Mouse (Mus musculus): ENCODE data around the gene Cmpk1. TPM values are rescaled to one million over a fixed set of nuclear protein-coding genes. Genes with fewer than 3 reads are reported as not detected.
A peak's percentile ranks its signal among the peaks of the same experiment; 100 is the strongest.

The Cmpk1 gene
- total RNA-seq, 4 experiments from 2014 or later = 30.7 to 34.2 (median 33.0) TPM

DNA sequence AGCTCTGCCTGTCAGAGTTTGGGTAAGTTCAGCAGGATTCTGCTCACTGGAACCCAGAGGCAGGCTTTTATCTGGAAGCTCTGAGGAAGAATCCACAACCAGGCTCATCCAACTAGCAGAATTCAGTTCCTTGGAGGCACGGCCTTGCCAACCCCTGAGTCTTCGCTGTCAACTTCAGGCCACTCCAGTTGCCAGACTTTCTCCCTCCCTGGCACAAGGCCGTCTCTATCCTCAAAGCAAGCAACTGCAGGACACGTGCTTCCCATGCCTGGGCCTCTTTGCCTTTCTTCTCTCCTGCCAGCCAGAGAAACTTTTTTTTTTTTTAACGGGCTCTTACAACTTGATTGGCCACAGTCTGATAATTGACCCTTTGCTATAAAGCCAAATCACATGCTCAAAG, 42.0 kb downstream of the Cmpk1 start:
- no peak for DNase-seq (ENCODE audit: low spot score)

DNA sequence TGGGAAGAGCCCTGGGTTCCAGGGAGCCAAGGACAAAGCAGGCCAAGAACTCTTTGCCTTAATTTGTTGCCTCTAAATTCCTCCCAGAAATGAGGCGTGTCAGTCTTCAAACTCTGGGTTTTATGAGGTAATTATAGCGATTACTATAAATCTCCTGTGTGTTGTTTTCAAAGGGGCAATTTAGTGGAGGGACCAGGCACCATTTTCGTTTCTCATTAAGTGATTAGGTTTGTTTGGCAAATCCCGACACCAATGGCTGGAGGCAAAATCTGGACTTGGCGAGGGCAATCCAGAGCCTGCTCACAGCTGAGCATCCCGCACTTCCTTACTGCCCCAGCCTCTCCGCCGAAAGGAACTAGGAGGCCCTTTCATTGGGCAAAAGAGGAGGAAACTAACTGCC, 44.5 kb downstream of the Cmpk1 start:
- no peak for DNase-seq (ENCODE audit: low spot score)

DNA sequence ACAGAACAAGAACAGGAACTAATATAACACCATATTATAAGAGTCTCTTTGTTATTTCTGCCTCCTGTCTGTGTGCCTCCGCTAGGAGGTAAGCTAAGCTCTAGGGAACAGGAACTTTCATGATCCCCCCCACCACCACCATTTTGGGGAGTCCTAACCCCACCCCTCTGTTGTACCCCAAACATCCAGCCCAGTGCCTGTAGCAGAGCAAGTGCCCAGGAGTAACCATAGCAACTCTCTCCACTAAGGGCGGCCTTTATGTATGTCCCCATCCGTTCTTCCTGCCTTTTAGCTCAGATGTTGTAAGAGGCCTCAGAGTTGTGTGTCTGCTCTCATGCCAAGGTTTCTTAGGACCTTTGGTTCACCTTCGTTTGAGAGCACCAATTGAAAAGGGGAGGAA, 44.9 kb downstream of the Cmpk1 start:
- DNase-seq (ENCODE audit: low spot score) = no peak

DNA sequence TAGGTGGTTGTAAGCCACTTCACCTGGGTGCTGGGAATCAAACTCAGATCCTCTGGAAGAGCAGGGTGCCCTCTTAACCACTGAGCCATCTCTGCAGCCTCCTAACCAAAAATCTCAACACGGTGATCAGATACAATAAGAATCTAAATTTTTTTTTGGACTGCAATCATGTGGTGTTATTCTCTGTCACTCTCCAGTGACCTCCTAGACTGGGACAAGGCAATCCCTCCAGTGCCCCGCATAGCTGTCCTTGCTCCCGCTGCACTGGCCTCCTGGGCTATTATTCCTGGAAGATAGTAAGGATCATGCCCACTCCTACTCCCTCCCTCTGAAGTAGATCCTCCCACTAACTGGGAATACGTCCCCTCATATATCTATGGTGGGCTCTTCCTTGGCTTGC, 45.7 kb downstream of the Cmpk1 start:
- no peak for DNase-seq (ENCODE audit: low spot score)

DNA sequence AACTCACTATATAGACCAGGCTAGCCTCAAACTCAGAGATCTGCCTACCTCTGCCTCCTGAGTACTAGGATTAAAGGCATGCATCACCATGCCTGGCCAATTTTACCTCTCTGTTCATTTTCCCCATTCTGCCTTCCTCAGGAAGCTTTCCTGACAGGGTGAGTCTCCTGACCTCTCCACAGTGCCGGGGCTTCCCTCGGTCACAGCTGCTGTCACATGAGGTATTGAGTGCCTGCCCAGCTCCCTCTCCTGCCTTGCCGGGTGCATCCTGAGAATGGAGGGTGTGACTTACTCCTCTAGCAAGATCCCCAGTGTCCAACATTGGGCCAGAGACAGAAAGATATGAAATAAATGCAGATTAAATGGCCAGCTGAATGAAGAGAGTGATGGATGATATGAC, 48.8 kb downstream of the Cmpk1 start:
- no peak for DNase-seq (ENCODE audit: low spot score)

DNA sequence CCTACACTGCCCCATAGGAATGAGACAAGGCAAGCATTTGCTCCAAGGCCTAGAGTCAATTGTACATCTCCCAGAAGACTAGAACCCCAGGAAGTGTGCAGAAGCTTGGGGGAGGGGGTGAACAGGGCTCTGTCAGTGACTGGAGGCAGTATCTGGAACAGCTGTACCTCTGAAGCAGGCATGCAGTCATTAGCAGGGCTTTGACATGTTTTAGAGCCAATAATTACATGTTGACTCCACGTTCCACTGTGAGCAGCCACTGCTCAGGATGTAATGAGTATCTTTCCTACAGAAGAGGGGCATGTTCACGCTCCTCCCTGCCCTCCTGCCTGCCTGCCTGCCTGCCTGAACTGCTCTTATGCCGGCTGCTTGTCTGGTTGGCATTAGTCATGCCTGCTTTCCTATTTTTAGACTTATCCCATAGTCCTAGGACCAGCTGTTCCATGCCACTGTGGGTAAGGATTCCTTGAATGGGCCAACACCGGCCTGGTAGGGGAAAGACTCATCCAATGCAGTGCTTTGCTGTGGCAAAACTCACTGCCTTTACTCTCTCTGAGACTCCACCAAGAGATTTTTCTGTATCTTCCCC, 49.5 kb downstream of the Cmpk1 start:
- peak; percentile 54 for DNase-seq (ENCODE audit: low spot score)

DNA sequence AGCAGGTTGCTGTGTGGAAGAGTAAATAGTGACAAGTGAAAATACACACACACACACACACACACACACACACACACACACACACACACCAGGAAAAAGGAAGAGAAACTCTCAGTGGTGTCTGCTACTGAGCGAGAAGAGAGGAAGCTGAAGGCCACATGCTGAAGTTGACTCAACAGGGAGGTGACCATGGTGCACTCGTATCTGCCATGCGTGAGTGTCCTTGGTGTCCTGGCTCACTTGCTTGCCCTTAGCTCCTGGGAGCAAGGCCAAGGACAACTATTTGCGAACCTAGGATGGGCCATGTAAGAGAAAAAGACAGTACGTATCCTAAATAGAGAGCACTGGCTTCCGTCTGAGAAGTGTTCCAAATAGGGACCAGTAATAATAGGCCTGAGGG, 52.9 kb downstream of the Cmpk1 start:
- peak; percentile 34 for DNase-seq (ENCODE audit: low spot score)

DNA sequence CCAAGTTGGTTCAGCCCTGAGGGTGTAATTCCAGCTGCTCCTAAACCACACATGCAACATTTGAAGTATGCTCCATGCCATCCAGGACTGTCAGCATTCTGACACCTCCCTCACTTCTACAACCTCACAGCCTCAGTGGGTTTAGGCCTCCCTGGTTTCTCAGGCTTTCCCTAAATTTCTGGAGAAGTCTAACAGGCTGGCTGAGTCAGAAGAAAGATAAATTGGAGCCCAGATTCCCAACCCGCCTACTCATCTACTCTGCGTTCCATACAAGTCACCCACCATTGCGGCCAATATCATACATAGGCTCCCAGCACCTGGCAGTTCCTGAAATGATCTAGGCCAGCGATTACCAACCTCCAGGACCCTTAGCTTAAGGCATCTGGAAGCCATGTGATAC, 54.3 kb downstream of the Cmpk1 start:
- no peak for DNase-seq (ENCODE audit: low spot score)

DNA sequence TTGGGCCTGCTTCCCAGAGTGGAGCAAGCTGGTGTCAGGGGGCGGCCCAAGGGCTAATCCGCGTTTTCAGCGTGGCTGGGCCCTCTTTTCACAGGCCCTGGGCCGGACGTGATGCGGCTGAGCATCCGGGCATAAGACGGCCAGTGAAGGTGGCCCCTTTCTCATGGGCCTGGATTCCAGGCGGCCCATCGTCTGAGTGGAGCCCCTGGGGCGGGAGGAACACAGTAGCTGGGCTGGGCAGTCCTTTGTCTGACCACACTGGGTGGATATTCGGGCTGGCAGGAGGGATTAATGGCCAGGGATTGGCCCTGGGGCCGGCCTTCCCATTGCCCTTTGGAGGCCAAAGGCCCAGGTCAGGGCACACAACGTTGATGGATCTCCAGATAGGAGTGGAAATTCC, 57.9 kb downstream of the Cmpk1 start:
- DNase-seq (ENCODE audit: low spot score) = no peak

DNA sequence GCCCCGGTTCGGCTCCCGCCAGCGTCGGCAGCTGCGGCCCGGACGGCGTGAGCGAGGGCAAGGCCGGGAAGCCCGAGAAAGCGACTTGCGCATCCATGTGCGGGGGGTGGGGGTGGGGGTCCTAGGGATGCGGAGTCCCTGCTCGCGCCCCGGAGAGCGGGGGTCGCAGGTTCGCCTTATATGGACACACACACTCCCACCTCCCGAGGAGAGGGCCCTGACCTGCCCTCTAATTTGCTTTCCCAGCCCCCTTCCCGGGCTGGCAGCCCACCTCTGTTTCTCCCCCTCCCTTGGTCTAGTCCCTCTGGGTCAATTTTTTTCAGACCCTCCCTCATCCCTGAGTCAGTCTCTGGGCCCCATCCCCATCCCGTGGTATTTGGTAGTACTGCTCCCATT, 61.1 kb downstream of the Cmpk1 start, which contains the start of gene Foxe3:
Gene Foxe3 (minus strand): TSS at position 97 of the 396 bp plus-strand sequence.
- no peak for DNase-seq (ENCODE audit: low spot score)

DNA sequence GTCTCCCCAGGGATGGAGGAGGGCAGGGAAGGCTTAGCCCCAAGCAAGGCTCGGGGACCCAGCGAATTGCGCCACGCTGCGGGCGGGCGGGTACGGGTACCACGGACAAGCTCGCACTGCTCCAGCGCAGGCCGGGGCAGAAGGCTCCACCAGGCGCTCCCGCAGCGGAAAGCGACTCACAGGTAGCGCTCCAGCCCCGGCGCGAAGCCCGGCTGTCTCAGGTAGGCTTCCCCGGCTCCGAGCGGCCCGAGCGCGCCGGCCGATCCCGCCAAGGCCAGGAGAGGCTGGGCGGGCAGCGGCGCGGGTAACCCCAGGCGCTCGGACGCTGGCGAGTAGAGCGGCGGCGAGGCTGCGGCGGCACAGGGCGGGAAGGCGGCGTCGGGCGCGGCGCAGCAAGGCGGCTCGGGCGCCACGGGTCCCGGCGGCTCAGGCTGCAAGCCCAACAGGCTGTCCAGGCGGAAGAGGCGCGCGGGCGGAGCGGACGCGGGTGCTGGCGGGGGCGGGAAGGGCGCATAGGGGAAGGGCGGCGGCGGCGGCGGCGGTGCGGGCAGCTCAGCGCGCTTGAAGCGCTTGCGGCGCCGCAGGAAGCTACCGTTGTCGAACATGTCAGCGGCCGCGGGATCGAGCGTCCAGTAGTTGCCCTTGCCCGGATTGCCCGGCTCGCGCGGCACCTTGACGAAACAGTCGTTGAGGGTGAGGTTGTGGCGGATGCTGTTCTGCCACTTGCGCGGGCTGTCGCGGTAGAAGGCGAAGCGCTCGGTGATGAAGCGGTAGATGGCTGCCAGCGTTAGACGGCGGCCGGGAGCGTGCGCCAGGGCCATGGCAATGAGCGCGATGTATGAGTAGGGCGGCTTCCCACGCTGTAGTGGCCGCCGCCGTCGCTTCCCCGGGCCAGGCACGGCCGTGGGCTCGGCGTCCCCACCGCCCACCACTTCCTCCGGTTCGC, 61.8 kb downstream of the Cmpk1 start:
- DNase-seq (ENCODE audit: low spot score) = no peak

DNA sequence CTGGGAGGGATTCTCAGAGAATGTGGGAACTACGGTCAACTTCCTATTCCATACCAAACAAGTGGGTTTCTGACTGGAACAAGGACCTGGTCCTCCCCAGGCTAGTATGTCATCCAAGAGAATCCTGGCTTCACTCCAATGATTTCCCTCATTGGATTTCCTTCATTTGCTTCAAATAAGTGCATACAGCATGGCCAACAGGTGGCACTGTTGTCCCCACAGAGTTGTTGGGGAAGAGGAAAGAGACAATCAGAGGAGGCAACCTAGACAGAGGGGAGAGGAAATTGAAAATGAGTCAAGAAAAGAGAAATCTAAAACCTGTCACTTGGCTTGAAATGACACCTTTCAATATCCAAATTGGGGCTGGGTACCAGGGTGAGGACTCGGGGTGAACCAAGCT, 70.0 kb downstream of the Cmpk1 start:
- DNase-seq (ENCODE audit: low spot score) = peak; percentile 49

DNA sequence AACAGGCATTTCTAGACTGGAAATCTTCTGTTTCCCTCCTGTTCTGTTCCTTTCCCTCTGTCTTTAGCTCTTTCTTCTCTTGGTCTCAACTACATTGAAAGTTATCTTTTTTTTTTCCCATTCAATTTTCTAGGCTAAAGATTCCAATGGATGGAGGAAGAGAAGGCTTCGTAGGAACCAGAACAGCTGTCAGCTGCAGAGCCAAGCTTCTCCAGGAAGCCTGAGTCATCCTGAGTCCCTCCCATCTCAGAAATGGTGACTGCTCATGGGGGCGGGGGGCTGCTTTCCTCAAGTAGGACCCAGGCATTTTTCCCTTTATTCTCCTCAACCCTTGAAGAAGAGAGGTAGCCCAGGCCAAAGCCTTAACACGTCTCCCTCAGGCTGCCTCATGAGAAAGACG, 71.0 kb downstream of the Cmpk1 start:
- DNase-seq (ENCODE audit: low spot score) = no peak

DNA sequence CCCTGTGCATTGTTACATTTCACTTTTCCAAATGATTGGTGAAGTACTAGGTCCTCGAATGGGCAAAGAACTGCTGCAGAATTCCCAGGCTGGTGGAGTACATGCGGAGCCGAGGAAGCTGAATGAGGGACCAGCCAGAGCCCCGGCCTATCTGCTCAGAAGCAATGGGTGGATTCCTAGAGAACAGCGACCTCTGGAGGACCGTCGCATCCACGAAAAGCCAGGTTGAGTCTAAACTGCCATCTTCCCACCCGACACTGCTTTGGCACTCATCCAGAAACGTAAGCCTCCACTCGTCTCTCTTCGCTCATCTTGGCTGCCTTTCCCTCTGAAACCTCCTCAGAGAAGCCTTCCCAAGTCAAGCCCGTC, 73.5 kb downstream of the Cmpk1 start:
- peak; percentile 35 for DNase-seq (ENCODE audit: low spot score)

DNA sequence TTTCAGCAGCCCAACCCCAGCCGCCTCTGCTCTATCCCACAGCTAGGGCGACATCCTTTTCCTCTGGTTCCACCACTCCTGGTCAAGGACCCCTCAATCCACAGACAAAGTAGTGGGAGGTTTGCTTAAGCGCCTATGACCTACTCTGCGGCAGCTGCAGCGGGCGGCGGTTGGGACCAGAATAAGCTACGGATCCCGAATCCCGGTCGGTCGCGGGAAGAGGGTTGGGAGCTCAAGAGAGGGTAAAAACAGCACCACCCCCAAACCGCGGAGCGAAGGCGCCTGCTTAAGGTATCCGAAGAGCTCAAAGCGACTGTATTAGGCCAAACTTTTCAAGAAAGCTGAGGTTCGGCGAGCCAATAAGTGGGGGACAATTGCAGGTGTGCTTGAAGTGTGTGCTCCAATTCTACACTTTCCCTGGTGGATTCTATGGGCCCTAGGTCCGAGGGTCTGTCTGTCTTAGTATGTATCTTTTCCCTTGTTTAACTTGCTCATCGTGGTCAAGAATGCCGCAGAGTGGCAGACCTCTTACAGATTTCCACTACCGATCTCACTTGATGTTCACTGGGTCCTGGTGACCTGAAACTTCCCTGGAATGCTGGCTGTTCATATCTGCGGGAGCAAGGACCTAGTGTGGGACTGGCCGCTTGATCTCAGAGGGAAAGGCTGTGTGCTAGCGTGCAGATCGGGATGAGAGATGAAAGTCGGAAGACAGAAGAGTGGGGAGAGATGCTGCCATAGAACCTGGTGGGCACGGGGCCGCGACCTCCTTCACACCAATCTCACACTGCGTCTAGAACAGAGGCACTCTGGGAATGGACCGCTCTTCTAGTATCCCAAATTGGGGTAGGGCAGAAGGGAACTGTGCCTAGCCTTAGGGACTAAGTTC, 74.1 kb downstream of the Cmpk1 start:
- DNase-seq (ENCODE audit: low spot score) = no peak

DNA sequence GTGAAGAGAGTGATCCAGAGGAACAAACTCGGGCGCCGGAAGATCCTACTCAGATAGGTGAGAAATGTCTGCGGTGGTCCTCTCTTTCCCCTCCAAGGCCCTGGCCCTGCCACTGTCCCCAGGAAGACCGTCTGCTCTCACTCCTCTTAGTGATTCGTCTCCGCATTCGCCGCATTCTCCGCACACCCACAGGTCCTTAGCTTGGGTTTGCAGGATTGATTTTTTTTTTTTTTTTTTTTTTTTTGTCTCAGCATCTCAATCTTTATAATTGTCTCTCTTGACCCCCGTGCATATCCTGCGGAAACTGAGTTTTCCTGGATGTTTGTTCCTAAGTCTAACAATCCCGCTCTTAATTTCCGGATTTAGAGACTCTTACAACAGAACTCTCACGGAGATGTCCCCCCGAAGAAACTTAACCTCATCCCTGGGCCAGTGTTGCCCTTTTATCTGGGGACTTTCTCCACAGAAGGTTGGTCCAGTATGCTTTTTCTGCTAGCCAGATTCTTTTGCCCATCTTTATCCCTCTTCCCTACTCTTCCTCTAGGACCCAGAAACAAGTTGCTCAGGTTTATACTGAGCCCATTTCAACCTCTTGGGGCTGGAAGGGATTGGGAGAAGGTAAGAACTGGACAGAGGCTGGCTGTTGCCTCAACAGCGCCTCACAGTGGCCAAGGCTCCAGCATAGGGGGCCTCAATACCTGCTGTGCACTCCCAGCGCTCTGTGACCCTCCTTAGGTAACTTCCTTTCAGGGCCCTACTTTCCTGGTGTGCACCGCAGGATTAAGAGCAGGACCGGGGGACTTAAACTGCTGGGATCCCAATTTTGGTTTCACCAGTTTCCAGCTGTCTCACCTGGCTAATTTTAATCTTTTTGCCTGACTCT, 77.2 kb downstream of the Cmpk1 start:
- DNase-seq (ENCODE audit: low spot score) = no peak

Other genes with a start within 250 kb of the Cmpk1 start
- gene Gm12830, start 165.5 kb downstream of the Cmpk1 start, total RNA-seq (2022) = not detected
- under 1 TPM; 0.16 to 0.38 (median 0.22) TPM for gene Foxd2, start 78.4 kb downstream of the Cmpk1 start, total RNA-seq (2022)
- not detected for gene Foxe3, start 61.2 kb downstream of the Cmpk1 start, total RNA-seq (2022)
- gene Stil, start 12.9 kb upstream of the Cmpk1 start, total RNA-seq (2022) = under 1 TPM in 1 of 4 experiments, not detected in 3; 0.26 TPM
- 1 to 10 TPM; 2.5 to 3.6 (median 2.9) TPM for gene Tal1, start 69.2 kb upstream of the Cmpk1 start, total RNA-seq (2022)
- gene Pdzk1ip1, start 101.5 kb upstream of the Cmpk1 start, total RNA-seq (2022) = under 1 TPM in 2 of 4 experiments, not detected in 2; 0.71 to 0.86 TPM
- gene Cyp4x1, start 147.0 kb upstream of the Cmpk1 start, total RNA-seq (2022) = not detected